Mouse (Mus musculus): ENCODE data around the gene Sun3. TPM values are rescaled to one million over a fixed set of nuclear protein-coding genes. Genes with fewer than 3 reads are reported as not detected.

The Sun3 gene
- polyA plus RNA-seq, 1 experiment: not detected

GRCm38 (mm10) chr11:9024782-9025181, 24.0 kb downstream of the Sun3 start:
- no peaks in the 10 kb centered on the region for H3K36me3 ChIP-seq (ENCODE audit: control insufficient read depth, insufficient read depth, low read length)
- no peak overlapping the region for H3K27ac ChIP-seq (ENCODE audit: control insufficient read depth, insufficient read depth, low read length)
- TF ChIP-seq POLR2A (IDR thresholded peaks at IDR 0.05; ENCODE audit: control insufficient read depth, extremely low read depth, insufficient read depth, low read length, poor library complexity) (no peak), CTCF (IDR thresholded peaks at IDR 0.05; ENCODE audit: borderline replicate concordance, control insufficient read depth, extremely low read depth, insufficient read depth, low read length, poor library complexity) (no peak)
- WGBS: 89% methylated on average over 7 of the region's 7 CpGs
- no peaks in the 10 kb centered on the region for H3K4me1 ChIP-seq (replicated peaks; ENCODE audit: control insufficient read depth, insufficient read depth, low read length)
- no peaks in the 10 kb centered on the region for H3K27me3 ChIP-seq (ENCODE audit: control insufficient read depth, insufficient read depth, low read length)
- no peak for DNase-seq
- no peak overlapping the region for H3K4me3 ChIP-seq (ENCODE audit: control insufficient read depth, insufficient read depth, low read length)

- Histone ChIP-seq H3K4me1 (replicated peaks; ENCODE audit: control insufficient read depth, insufficient read depth, low read length) (no peaks in the 10 kb centered on the region), H3K4me3 (ENCODE audit: control insufficient read depth, insufficient read depth, low read length) (no peak overlapping the region), H3K27me3 (ENCODE audit: control insufficient read depth, insufficient read depth, low read length) (no peaks in the 10 kb centered on the region), H3K27ac (ENCODE audit: control insufficient read depth, insufficient read depth, low read length) (no peak overlapping the region), H3K36me3 (ENCODE audit: control insufficient read depth, insufficient read depth, low read length) (no peaks in the 10 kb centered on the region)
- 95% methylated on average over 5 of the region's 5 CpGs for WGBS
- DNase-seq: no peak
- TF ChIP-seq POLR2A (IDR thresholded peaks at IDR 0.05; ENCODE audit: control insufficient read depth, extremely low read depth, insufficient read depth, low read length, poor library complexity) (no peak), CTCF (IDR thresholded peaks at IDR 0.05; ENCODE audit: borderline replicate concordance, control insufficient read depth, extremely low read depth, insufficient read depth, low read length, poor library complexity) (no peak)
Observed at GRCm38 (mm10) chr11:9020207-9020606, 28.6 kb downstream of the Sun3 start.

- H3K36me3 ChIP-seq (ENCODE audit: control insufficient read depth, insufficient read depth, low read length): no peaks in the 10 kb centered on the region
- no peak overlapping the region for H3K27ac ChIP-seq (ENCODE audit: control insufficient read depth, insufficient read depth, low read length)
- no peaks in the 10 kb centered on the region for H3K4me1 ChIP-seq (replicated peaks; ENCODE audit: control insufficient read depth, insufficient read depth, low read length)
- H3K4me3 ChIP-seq (ENCODE audit: control insufficient read depth, insufficient read depth, low read length): no peak overlapping the region
- DNase-seq: no peak
- 70% methylated on average over 6 of the region's 6 CpGs for WGBS
- H3K27me3 ChIP-seq (ENCODE audit: control insufficient read depth, insufficient read depth, low read length): no peaks in the 10 kb centered on the region
- TF ChIP-seq CTCF (IDR thresholded peaks at IDR 0.05; ENCODE audit: borderline replicate concordance, control insufficient read depth, extremely low read depth, insufficient read depth, low read length, poor library complexity) (no peak), POLR2A (IDR thresholded peaks at IDR 0.05; ENCODE audit: control insufficient read depth, extremely low read depth, insufficient read depth, low read length, poor library complexity) (no peak)
Observed at GRCm38 (mm10) chr11:9018491-9019267, 30.1 kb downstream of the Sun3 start.

- H3K4me1 ChIP-seq (replicated peaks; ENCODE audit: control insufficient read depth, insufficient read depth, low read length): no peaks in the 10 kb centered on the region
- no peaks in the 10 kb centered on the region for H3K27me3 ChIP-seq (ENCODE audit: control insufficient read depth, insufficient read depth, low read length)
- DNase-seq: no peak
- TF ChIP-seq POLR2A (IDR thresholded peaks at IDR 0.05; ENCODE audit: control insufficient read depth, extremely low read depth, insufficient read depth, low read length, poor library complexity) (no peak), CTCF (IDR thresholded peaks at IDR 0.05; ENCODE audit: borderline replicate concordance, control insufficient read depth, extremely low read depth, insufficient read depth, low read length, poor library complexity) (no peak)
- H3K4me3 ChIP-seq (ENCODE audit: control insufficient read depth, insufficient read depth, low read length): no peak overlapping the region
- H3K27ac ChIP-seq (ENCODE audit: control insufficient read depth, insufficient read depth, low read length): no peak overlapping the region
- WGBS: 91% methylated on average over 3 of the region's 3 CpGs
- no peaks in the 10 kb centered on the region for H3K36me3 ChIP-seq (ENCODE audit: control insufficient read depth, insufficient read depth, low read length)
Observed at GRCm38 (mm10) chr11:9014740-9015139, 34.1 kb downstream of the Sun3 start.

- 4% methylated on average over 3 of the region's 3 CpGs for WGBS
- Histone ChIP-seq H3K4me3 (ENCODE audit: control insufficient read depth, insufficient read depth, low read length) (peak overlapping the region; percentile 76), H3K27me3 (ENCODE audit: control insufficient read depth, insufficient read depth, low read length) (no peaks in the 10 kb centered on the region), H3K4me1 (replicated peaks; ENCODE audit: control insufficient read depth, insufficient read depth, low read length) (no peaks in the 10 kb centered on the region), H3K36me3 (ENCODE audit: control insufficient read depth, insufficient read depth, low read length) (no peaks in the 10 kb centered on the region), H3K27ac (ENCODE audit: control insufficient read depth, insufficient read depth, low read length) (no peak overlapping the region)
- TF ChIP-seq POLR2A (IDR thresholded peaks at IDR 0.05; ENCODE audit: control insufficient read depth, extremely low read depth, insufficient read depth, low read length, poor library complexity) (no peak), CTCF (IDR thresholded peaks at IDR 0.05; ENCODE audit: borderline replicate concordance, control insufficient read depth, extremely low read depth, insufficient read depth, low read length, poor library complexity) (no peak)
- DNase-seq: no peak
Observed at GRCm38 (mm10) chr11:9011348-9011747, 37.4 kb downstream of the Sun3 start.

- H3K4me1 ChIP-seq (replicated peaks; ENCODE audit: control insufficient read depth, insufficient read depth, low read length): no peaks in the 10 kb centered on the region
- no peak; the same call in 1 of the 2 replicates for TF ChIP-seq POLR2A (IDR thresholded peaks at IDR 0.05; ENCODE audit: control insufficient read depth, extremely low read depth, insufficient read depth, low read length, poor library complexity)
- TF ChIP-seq CTCF (IDR thresholded peaks at IDR 0.05; ENCODE audit: borderline replicate concordance, control insufficient read depth, extremely low read depth, insufficient read depth, low read length, poor library complexity): no peak
- no peaks in the 10 kb centered on the region for H3K27me3 ChIP-seq (ENCODE audit: control insufficient read depth, insufficient read depth, low read length)
- H3K36me3 ChIP-seq (ENCODE audit: control insufficient read depth, insufficient read depth, low read length): peaks cover under 1% of the 10 kb centered on the region
- peak; percentile 79 for DNase-seq
- peak within 1 kb of the TSS; percentile 76 for H3K4me3 ChIP-seq (ENCODE audit: control insufficient read depth, insufficient read depth, low read length)
- WGBS: under 1% methylated on average over 43 of the region's 43 CpGs
- H3K27ac ChIP-seq (ENCODE audit: control insufficient read depth, insufficient read depth, low read length): peak within 1 kb of the TSS; percentile 13
Observed at GRCm38 (mm10) chr11:9010853-9011339, 37.9 kb downstream of the Sun3 start, which contains the start of gene Hus1. Gene Hus1 (minus strand): TSS chr11:9011191.

Data from thymus, adult 2 months (tissue).